Mouse (Mus musculus): Measurements from ENCODE around the gene Rph3al.

The Rph3al gene

GRCm38 (mm10) chr11:75909702-75910429, 28.4 kb downstream of the Rph3al start:
- DNase-seq (ENCODE audit: extremely low read depth, insufficient read length, low spot score), result no peak

GRCm38 (mm10) chr11:75907406-75907805, 30.8 kb downstream of the Rph3al start:
- no peak for DNase-seq (ENCODE audit: extremely low read depth, insufficient read length, low spot score)

- DNase-seq (ENCODE audit: extremely low read depth, insufficient read length, low spot score), result no peak
These were observed 31.7 kb downstream of the Rph3al start for GRCm38 (mm10) chr11:75906556-75906955.

GRCm38 (mm10) chr11:75904982-75905381, 33.2 kb downstream of the Rph3al start:
- DNase-seq (ENCODE audit: extremely low read depth, insufficient read length, low spot score), result no peak

- no peak for DNase-seq (ENCODE audit: extremely low read depth, insufficient read length, low spot score)
These were observed 33.7 kb downstream of the Rph3al start for GRCm38 (mm10) chr11:75904501-75904900.

GRCm38 (mm10) chr11:75903486-75903885, 34.7 kb downstream of the Rph3al start:
- no peak for DNase-seq (ENCODE audit: extremely low read depth, insufficient read length, low spot score)

- no peak for DNase-seq (ENCODE audit: extremely low read depth, insufficient read length, low spot score)
These were observed 36.9 kb downstream of the Rph3al start for GRCm38 (mm10) chr11:75901339-75901738.

GRCm38 (mm10) chr11:75899676-75900075, 38.6 kb downstream of the Rph3al start:
- no peak for DNase-seq (ENCODE audit: extremely low read depth, insufficient read length, low spot score)

- no peak for DNase-seq (ENCODE audit: extremely low read depth, insufficient read length, low spot score)
These were observed 39.7 kb downstream of the Rph3al start for GRCm38 (mm10) chr11:75898532-75898931.

GRCm38 (mm10) chr11:75894791-75895420, 43.3 kb downstream of the Rph3al start:
- DNase-seq (ENCODE audit: extremely low read depth, insufficient read length, low spot score), result no peak

- DNase-seq (ENCODE audit: extremely low read depth, insufficient read length, low spot score), result no peak
These were observed 44.3 kb downstream of the Rph3al start for GRCm38 (mm10) chr11:75893956-75894355.

- DNase-seq (ENCODE audit: extremely low read depth, insufficient read length, low spot score), result no peak
These were observed 50.9 kb downstream of the Rph3al start for GRCm38 (mm10) chr11:75887349-75887748.

- no peak for DNase-seq (ENCODE audit: extremely low read depth, insufficient read length, low spot score)
These were observed 57.0 kb downstream of the Rph3al start for GRCm38 (mm10) chr11:75881234-75881633.

GRCm38 (mm10) chr11:75880064-75880463, 58.2 kb downstream of the Rph3al start:
- DNase-seq (ENCODE audit: extremely low read depth, insufficient read length, low spot score), result peak; percentile 27

- no peak for DNase-seq (ENCODE audit: extremely low read depth, insufficient read length, low spot score)
These were observed 59.8 kb downstream of the Rph3al start for GRCm38 (mm10) chr11:75878460-75878859.

GRCm38 (mm10) chr11:75876043-75876780, 62.0 kb downstream of the Rph3al start:
- DNase-seq (ENCODE audit: extremely low read depth, insufficient read length, low spot score), result no peak

- DNase-seq (ENCODE audit: extremely low read depth, insufficient read length, low spot score), result no peak
These were observed 66.5 kb downstream of the Rph3al start for GRCm38 (mm10) chr11:75871688-75872087.

GRCm38 (mm10) chr11:75870947-75871346, 67.3 kb downstream of the Rph3al start:
- no peak for DNase-seq (ENCODE audit: extremely low read depth, insufficient read length, low spot score)

- no peak for DNase-seq (ENCODE audit: extremely low read depth, insufficient read length, low spot score)
These were observed 67.8 kb downstream of the Rph3al start for GRCm38 (mm10) chr11:75870386-75870785.

- DNase-seq (ENCODE audit: extremely low read depth, insufficient read length, low spot score), result no peak
These were observed 68.3 kb downstream of the Rph3al start for GRCm38 (mm10) chr11:75869898-75870297.

- DNase-seq (ENCODE audit: extremely low read depth, insufficient read length, low spot score), result no peak
These were observed 71.4 kb downstream of the Rph3al start for GRCm38 (mm10) chr11:75866861-75867260.

- no peak for DNase-seq (ENCODE audit: extremely low read depth, insufficient read length, low spot score)
These were observed 72.4 kb downstream of the Rph3al start for GRCm38 (mm10) chr11:75865859-75866258.

Data from 3134 (cell line).